Mouse (Mus musculus) megakaryocyte, embryonic 14.5 days (primary cell): ENCODE results near the gene Traf2.

Source experiments
- FLI1 ChIP-seq: IDR thresholded peaks from 2 replicates; pipeline ENCODE4 v1.6.1; 2012; ENCODE audit warnings: low read length, inconsistent platforms, mixed read lengths
- GATA1 ChIP-seq: IDR thresholded peaks from 3 replicates; pipeline ENCODE4 v1.6.1; 2012; ENCODE audit warnings: mixed read lengths, low read length, inconsistent platforms, borderline replicate concordance

DNA sequence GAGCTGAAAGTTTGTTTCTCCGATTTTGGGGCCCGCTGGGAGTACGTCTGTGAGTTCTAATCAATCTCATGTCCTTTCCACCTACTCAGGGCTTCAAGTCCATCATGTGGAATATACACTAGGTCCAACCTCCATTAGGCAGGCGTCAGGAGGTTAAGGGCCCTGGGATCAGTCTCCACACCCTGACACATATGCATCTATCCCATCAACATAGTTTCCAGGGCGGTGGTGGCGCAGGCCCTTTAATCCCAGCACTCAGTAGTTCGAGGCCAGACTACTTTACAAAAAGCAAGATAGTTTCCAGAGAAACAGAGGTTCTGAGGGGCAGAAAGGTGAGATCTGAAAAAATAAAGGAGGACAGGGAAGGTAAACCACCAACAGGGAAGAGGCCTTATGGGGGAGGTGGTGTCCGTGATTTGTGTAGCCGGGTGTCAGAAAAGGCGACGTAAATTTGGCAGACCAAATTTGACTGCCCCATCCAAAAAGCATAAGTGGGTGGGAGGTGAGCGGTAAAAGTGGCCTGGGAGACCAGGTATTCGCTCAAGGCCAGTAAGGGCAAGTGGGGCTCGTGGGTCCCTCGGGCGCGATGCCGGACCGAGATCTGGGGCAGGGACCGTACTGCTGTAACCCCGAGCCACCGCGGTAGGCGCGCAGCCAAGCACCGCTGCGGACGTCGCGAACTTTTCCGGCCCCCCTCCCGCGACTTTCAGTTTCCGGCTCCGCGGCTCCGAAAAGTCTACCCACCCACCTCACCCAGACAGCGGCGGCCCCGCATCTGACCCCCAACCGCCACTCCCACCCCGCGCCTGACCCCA lies 537 bp downstream of the Traf2 start:
- TF ChIP-seq GATA1 (no peak), FLI1 (no peak)
